In genomic region chr3:132085112-132085822, GRCm38 (mm10) we compare ENCODE assay signal across 8 mouse cellular contexts. TPM values are rescaled to one million over a fixed set of nuclear protein-coding genes. Genes with fewer than 3 reads are reported as not detected.
A peak's percentile ranks its signal among the peaks of the same experiment; 100 is the strongest.
DNase-seq lines count a peak whose midpoint lies in the region; ATAC-seq lines count a peak whose summit lies in the region.

Gene Dkk2, plus strand, starts transcription at chr3:132085292.

- WGBS in kidney, embryonic 15.5 days = 0% methylated on average over 33 of the region's 33 CpGs
- WGBS in midbrain, embryonic 10.5 days = under 1% methylated on average over 33 of the region's 33 CpGs

- H3K9ac ChIP-seq in kidney, embryonic 15.5 days = peak within 1 kb of the TSS; percentile 35; the same call in 1 of the 2 replicates

- peak within 1 kb of the TSS; percentile 79 for H3K4me2 ChIP-seq in kidney, embryonic 15.5 days

- H3K36me3 ChIP-seq in kidney, embryonic 15.5 days = no peaks in the 10 kb centered on the region
- H3K36me3 ChIP-seq in midbrain, embryonic 10.5 days = no peaks in the 10 kb centered on the region

- H3K9me3 ChIP-seq in kidney, embryonic 15.5 days (replicated peaks) = no peaks in the 10 kb centered on the region
- H3K9me3 ChIP-seq in midbrain, embryonic 10.5 days (replicated peaks) = no peaks in the 10 kb centered on the region

- peaks cover 38% of the 10 kb centered on the region for H3K4me1 ChIP-seq in kidney, embryonic 15.5 days
- peaks cover 42% of the 10 kb centered on the region for H3K4me1 ChIP-seq in midbrain, embryonic 10.5 days

- peak within 1 kb of the TSS; percentile 53 for H3K4me3 ChIP-seq in kidney, embryonic 15.5 days (replicated peaks)
- peak within 1 kb of the TSS; percentile 65 for H3K4me3 ChIP-seq in midbrain, embryonic 10.5 days

- H3K27ac ChIP-seq in kidney, embryonic 15.5 days = peak within 1 kb of the TSS; percentile 27; the same call in 1 of the 2 replicates
- peak within 1 kb of the TSS; percentile 64 for H3K27ac ChIP-seq in midbrain, embryonic 10.5 days (replicated peaks)

- H3K27me3 ChIP-seq in kidney, embryonic 15.5 days = peaks cover 22% of the 10 kb centered on the region
- peaks cover 42% of the 10 kb centered on the region for H3K27me3 ChIP-seq in midbrain, embryonic 10.5 days (ENCODE audit: low read depth, poor library complexity, severe bottlenecking)

- DNase-seq in cerebellum, postnatal 10 days = peak; percentile 38 to 43
- peak; percentile 50 for DNase-seq in R1 (ENCODE audit: low read depth, low spot score)
- DNase-seq in forelimb bud, embryonic 11.5 days (ENCODE audit: low read depth, low spot score) = peak; percentile 53
- peak; percentile 67 for DNase-seq in midbrain, embryonic 10.5 days (ENCODE audit: low spot score)
- no peak for DNase-seq in c-Kit-positive CD71-positive TER-119-positive erythroid progenitor cells, embryonic 14.5 days (ENCODE audit: low spot score)
- DNase-seq in frontal cortex, postnatal 25 days (ENCODE audit: low spot score in 2 of 2) = no peak

- ATAC-seq in cerebellum, adult (ENCODE audit: insufficient number of reproducible peaks, low FRiP score, low TSS enrichment) = no peak
- peak; percentile 80 for ATAC-seq in kidney, embryonic 15.5 days (replicated peaks; ENCODE audit: low FRiP score)

RNA-seq across cellular contexts. Expression of gene Dkk2, which starts in this region (rescaled TPM):
- polyA plus RNA-seq in kidney, embryonic 15.5 days (2015; fragmentation: Nextera tagmentation; extraction: Ambion mirVana) = 12.0 and 14.4 TPM in 2 replicates
- 12.6 and 18.2 TPM in 2 replicates for polyA plus RNA-seq in midbrain, embryonic 10.5 days (2016; fragmentation: Nextera tagmentation; extraction: Ambion mirVana)

Comparison
In these comparisons a context has a peak if more than half of its experiments do, and no peak if none do; other contexts are left out.
1. DNase-seq: peak in cerebellum, postnatal 10 days (2 of 2), R1 (single experiment), forelimb bud, embryonic 11.5 days (single experiment) and midbrain, embryonic 10.5 days (single experiment); none in c-Kit-positive CD71-positive TER-119-positive erythroid progenitor cells, embryonic 14.5 days (single experiment) and frontal cortex, postnatal 25 days (0 of 2).